Mouse (Mus musculus): Measurements from ENCODE around the gene Arpc5l. TPM values are rescaled to one million over a fixed set of nuclear protein-coding genes. Genes with fewer than 3 reads are reported as not detected.
A peak's percentile ranks its signal among the peaks of the same experiment; 100 is the strongest.

Gene Arpc5l
- 100 to 1,000 TPM; 102 to 109 TPM for total RNA-seq (2021)
- long read RNA-seq, experiment 1, full-length matches to known transcripts: 8 of 16 reads
- long read RNA-seq, experiment 1, partial matches to known transcripts: 3 of 16 reads
- long read RNA-seq, experiment 1, other reads (novel, unspliced or antisense): 5 of 16 reads
- long read RNA-seq, experiment 2, partial matches to known transcripts: 2 of 8 reads
- long read RNA-seq, experiment 2, other reads (novel, unspliced or antisense): 5 of 8 reads

- DNase-seq (ENCODE audit: low spot score in 2 of 2): peak; percentile 90 to 94
These were observed at the start of gene Arpc5l for GRCm38 (mm10) chr2:39004880-39005435. TSS of gene Arpc5l (plus strand) at chr2:39005348.

DNA sequence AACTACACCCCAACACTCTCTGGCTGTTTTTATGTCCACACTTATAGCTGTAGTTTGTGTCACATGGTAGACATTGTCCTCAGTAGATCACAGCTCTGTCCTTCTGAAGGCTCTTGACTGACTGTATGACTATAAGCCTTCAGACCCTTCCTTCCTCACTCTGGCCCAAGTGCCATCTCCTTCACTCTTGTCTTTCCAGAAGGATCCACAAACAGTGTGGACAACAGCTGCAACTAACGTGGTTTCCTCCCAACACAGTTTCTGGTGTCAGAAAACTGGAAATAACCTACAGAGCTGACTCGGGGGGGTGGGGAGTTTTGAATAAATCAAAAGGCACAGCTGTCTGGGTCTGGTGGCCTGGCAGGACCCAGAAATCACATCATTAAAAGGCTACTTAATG, 49.1 kb upstream of the Arpc5l start:
- DNase-seq (ENCODE audit: low spot score in 2 of 2): no peak

GRCm38 (mm10) chr2:38957671-38958223, 47.4 kb upstream of the Arpc5l start:
- DNase-seq (ENCODE audit: low spot score in 2 of 2): no peak

GRCm38 (mm10) chr2:38964198-38964597, 41.0 kb upstream of the Arpc5l start:
- DNase-seq (ENCODE audit: low spot score in 2 of 2): no peak

GRCm38 (mm10) chr2:38969650-38970049, 35.5 kb upstream of the Arpc5l start:
- no peak for DNase-seq (ENCODE audit: low spot score in 2 of 2)

DNA sequence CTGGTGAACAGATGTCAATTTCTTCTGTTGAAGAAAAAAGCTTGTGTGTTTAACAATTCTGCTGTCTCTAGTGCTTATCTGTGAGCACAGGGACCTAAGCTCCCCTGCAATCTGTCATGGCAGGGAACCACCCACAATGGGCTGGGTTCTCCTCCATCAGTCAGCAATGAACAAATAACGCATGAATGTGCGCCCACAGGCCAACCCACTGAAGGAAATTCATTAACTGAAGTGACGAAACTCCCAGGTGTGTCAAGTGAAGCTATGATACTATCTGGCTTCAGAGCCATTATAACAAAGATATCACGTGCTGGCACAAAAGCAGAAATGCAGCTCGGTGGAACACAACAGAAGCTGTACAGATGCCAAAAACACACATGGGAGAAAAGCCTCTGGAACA, 35.1 kb upstream of the Arpc5l start:
- no peak for DNase-seq (ENCODE audit: low spot score in 2 of 2)

DNA sequence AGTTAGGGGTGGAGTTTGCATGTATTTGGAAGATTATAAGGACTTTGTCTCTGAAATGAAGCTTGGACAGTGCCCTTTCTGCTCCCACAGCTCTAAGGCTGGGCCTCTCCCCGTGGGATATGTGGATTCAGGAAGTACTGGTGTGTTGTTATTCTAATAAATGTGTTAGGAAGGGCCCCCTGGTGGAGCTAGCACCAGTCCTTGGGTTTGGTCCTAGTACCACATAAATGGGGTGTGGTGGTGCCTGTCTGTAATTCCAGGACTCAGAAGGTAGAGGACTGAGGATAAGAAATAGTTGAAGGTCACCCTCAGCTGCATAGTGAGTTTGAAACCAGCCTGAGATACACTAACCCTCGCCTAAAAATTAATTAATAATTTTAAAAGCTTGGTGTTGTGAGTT, 31.9 kb upstream of the Arpc5l start:
- DNase-seq (ENCODE audit: low spot score in 2 of 2): no peak

- no peak for DNase-seq (ENCODE audit: low spot score in 2 of 2)
These were observed 31.4 kb upstream of the Arpc5l start for GRCm38 (mm10) chr2:38973701-38974100.

GRCm38 (mm10) chr2:38974171-38974570, 31.0 kb upstream of the Arpc5l start:
- DNase-seq (ENCODE audit: low spot score in 2 of 2): no peak

DNA sequence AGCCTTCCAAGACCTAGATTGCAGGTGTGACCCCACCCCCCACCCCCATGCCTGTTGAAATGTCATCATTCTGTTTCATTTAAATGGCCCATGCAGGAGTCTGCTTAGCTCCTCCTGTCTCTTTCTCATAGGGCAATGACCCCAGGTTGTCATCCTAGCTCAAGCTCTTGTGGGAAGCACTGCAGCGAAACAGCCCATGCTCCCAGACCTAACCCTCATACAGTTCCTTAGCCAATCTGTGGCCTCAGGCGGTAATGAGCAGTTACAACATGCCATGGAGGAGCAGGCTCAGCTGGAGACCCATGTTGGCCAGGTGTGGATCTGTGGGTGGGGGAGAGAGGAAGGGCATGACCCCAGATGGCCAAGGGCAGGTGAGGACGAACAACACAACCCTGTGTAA, 30.0 kb upstream of the Arpc5l start:
- DNase-seq (ENCODE audit: low spot score in 2 of 2): no peak

DNA sequence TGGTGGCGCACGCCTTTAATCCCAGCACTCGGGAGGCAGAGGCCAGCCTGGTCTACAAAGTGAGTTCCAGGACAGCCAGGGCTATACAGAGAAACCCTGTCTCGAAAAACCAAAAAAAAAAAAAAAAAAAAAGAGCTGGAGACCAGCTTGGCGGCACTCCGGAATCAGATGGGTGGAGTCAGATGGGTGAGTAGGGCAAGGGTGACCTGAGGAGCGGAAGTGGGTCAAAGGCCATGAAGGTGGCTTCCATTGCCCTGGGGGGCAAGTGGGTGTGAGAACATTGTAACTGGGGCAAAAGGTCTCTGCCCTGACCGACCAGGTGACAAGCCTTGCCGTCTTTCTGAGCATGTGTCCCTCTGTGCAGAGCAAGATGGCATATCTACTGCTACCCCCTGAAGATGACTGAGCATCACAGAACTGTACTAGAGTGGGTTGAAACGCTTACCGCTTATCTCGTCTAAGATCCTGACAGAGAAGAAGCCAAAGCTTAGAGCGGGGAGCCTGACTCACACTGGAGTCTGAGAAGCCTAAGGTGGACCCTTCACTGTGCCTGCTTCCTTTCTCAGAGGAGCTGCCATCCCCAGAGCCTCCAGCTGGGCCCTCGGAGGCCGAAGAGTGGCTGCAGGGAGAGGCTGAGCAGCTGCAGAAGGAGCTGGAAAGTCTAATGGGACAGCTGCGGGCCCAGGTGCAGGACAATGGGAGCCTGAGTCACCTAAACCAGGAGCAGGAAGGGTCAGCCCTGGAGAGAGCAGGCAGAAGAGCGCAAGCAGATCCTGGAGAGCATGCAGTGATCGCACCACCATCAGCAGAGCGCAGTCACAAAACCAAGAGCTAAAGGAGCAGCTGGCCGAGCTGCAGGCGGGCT, 29.0 kb upstream of the Arpc5l start:
- no peak for DNase-seq (ENCODE audit: low spot score in 2 of 2)

DNA sequence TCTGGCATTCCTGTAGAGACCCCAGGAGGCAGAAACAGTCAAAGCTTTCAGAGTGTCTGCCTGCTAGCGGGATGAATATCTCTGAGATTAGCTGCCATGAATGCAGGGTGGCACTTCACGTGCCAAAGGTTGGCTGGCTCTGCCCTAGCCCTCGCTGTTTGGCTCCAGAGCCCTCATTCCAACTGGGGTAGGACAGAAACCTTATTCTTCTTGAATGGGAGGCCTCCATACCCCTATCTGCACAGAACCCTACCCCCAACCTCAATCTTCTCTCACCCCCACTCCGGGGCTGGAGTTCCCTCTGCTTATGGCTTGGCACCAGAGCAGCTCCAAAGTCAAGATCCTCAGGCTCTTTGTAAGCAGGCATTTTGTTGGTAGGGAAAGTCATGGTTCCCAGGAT, 27.3 kb upstream of the Arpc5l start:
- no peak for DNase-seq (ENCODE audit: low spot score in 2 of 2)

DNA sequence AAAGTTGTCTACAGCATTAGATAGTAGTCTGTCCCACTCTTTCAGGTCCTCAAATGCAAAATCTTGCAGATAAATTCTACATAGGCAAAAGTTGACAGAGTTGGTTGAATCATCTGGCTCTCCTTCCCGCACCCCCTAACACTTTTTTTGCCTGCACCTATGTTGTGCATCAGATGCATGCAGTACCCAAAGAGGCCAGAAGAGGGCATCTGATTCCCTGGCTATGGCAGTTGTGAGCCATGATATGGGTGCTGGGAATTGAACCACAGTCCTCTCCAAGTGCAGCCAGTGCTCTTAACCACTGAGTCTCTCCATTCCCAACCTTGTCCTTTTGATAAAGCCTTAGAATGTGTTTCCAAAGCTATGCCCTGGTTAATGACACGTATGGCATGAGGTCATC, 21.7 kb upstream of the Arpc5l start:
- no peak for DNase-seq (ENCODE audit: low spot score in 2 of 2)

DNA sequence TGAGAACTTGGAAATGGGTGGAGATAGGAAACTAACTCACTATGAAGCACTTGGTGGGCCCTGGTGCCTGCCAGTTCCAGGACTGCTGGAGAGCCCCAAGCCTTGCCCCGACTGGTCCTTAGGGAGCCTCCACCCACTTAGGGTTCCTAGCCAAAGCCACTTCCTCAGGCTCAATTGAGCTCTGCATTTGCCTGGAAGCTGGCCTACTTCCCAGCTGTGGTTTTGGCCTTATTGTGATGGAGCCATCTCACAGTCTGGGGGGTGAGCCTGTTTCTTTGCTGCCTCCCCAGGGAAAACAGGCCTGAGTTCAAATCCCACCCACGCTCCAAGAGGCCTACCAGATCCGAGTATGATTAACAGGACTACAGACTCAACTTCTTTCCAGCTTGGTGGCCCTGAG, 18.6 kb upstream of the Arpc5l start:
- no peak for DNase-seq (ENCODE audit: low spot score in 2 of 2)

- DNase-seq (ENCODE audit: low spot score in 2 of 2): no peak
These were observed 17.8 kb upstream of the Arpc5l start for GRCm38 (mm10) chr2:38987371-38987770.

GRCm38 (mm10) chr2:38987803-38988510, 17.2 kb upstream of the Arpc5l start:
- no peak for DNase-seq (ENCODE audit: low spot score in 2 of 2)

DNA sequence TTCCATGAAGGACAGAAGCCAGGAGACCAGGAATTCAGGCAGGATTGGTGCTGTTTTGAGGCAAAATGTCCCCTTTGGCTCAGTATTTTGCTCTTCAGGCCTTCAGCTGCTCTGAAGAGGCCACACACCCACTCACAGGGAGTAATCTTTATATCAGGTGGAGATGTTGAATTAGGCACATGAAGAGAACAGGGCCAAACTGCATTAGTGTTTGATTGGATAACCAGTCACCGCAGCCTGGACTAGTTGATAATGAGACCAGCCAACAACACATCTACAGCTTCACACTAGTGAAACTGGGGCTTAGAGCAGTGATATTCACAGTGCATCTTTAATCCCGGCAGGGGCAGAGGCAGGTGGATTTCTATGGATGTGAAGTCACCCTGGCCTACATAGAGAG, 16.2 kb upstream of the Arpc5l start:
- no peak for DNase-seq (ENCODE audit: low spot score in 2 of 2)

DNA sequence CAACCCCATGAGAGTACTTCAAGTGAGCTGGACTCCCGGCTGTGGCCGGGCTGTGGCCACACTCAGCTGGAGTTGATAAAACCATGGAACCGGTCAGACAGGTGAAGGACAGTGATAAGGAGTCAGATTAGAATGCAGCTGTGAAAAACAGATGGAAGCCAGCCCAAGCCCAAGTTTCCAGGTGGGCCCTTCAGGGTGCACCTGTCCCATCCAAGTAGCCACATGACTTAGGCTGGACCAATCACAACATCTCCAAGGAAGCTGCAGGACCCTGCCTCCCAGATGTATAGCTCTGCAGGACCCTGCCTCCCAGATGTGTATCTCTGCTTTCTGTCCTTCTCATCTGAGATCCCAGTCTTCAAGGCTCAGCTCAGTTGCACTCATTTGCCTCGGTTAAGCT, 13.1 kb upstream of the Arpc5l start:
- DNase-seq (ENCODE audit: low spot score in 2 of 2): no peak

DNA sequence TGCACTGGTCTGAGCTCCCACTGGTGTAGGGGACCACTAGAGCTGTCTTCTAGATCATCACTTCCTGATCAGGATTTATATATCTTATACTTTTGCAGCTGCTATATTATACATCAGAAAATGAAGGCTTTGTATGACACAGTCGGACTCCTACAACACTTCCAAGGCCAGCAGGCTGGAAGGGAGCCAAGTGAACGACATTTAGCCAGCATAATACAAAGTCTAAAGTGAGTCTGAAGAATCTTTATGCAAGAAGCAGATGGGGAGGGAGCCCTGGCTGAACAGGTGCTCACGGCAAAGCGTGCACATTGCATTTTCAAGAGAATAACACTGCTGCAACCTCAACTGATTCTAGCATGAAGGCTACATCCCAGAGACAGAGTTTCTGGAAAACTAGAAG, 12.7 kb upstream of the Arpc5l start:
- no peak for DNase-seq (ENCODE audit: low spot score in 2 of 2)

GRCm38 (mm10) chr2:38997386-38998374, 7.5 kb upstream of the Arpc5l start, which contains the start of gene Wdr38:
TSS of gene Wdr38 (plus strand) at chr2:38997476.
- peak; percentile 92 to 93 for DNase-seq (ENCODE audit: low spot score in 2 of 2)

Measured in left cerebral cortex, adult 18-20 months (tissue).